Mouse (Mus musculus): ENCODE results near the gene Plbd1.
A peak's percentile ranks its signal among the peaks of the same experiment; 100 is the strongest.

Plbd1 gene

GRCm38 (mm10) chr6:136650664-136651063 is 11.1 kb downstream of the Plbd1 start:
- DNase-seq (ENCODE audit: low spot score) = no peak

GRCm38 (mm10) chr6:136647455-136647861 is 14.3 kb downstream of the Plbd1 start:
- no peak for DNase-seq (ENCODE audit: low spot score)

- DNase-seq (ENCODE audit: low spot score) = no peak
Observed at GRCm38 (mm10) chr6:136646207-136646606, 15.5 kb downstream of the Plbd1 start.

GRCm38 (mm10) chr6:136645754-136646153 is 16.0 kb downstream of the Plbd1 start:
- no peak for DNase-seq (ENCODE audit: low spot score)

GRCm38 (mm10) chr6:136644171-136644570 is 17.6 kb downstream of the Plbd1 start:
- DNase-seq (ENCODE audit: low spot score) = no peak

GRCm38 (mm10) chr6:136634982-136635381 is 26.7 kb downstream of the Plbd1 start:
- DNase-seq (ENCODE audit: low spot score) = no peak

GRCm38 (mm10) chr6:136633719-136634118 is 28.0 kb downstream of the Plbd1 start:
- DNase-seq (ENCODE audit: low spot score) = no peak

GRCm38 (mm10) chr6:136633154-136633553 is 28.6 kb downstream of the Plbd1 start:
- DNase-seq (ENCODE audit: low spot score) = no peak

- no peak for DNase-seq (ENCODE audit: low spot score)
Observed at GRCm38 (mm10) chr6:136631945-136632534, 29.7 kb downstream of the Plbd1 start.

GRCm38 (mm10) chr6:136631519-136631918 is 30.2 kb downstream of the Plbd1 start:
- DNase-seq (ENCODE audit: low spot score) = no peak

- DNase-seq (ENCODE audit: low spot score) = no peak
Observed at GRCm38 (mm10) chr6:136629639-136630038, 32.1 kb downstream of the Plbd1 start.

- DNase-seq (ENCODE audit: low spot score) = no peak
Observed at GRCm38 (mm10) chr6:136625421-136625820, 36.3 kb downstream of the Plbd1 start.

- peak; percentile 67 for DNase-seq (ENCODE audit: low spot score)
Observed at GRCm38 (mm10) chr6:136620361-136621139, 41.2 kb downstream of the Plbd1 start.

- DNase-seq (ENCODE audit: low spot score) = no peak
Observed at GRCm38 (mm10) chr6:136614156-136614555, 47.6 kb downstream of the Plbd1 start.

- no peak for DNase-seq (ENCODE audit: low spot score)
Observed at GRCm38 (mm10) chr6:136612312-136612711, 49.4 kb downstream of the Plbd1 start.

- DNase-seq (ENCODE audit: low spot score) = no peak
Observed at GRCm38 (mm10) chr6:136611351-136612215, 50.1 kb downstream of the Plbd1 start.

- DNase-seq (ENCODE audit: low spot score) = no peak
Observed at GRCm38 (mm10) chr6:136602601-136603000, 59.1 kb downstream of the Plbd1 start.

GRCm38 (mm10) chr6:136594541-136594940 is 67.2 kb downstream of the Plbd1 start:
- no peak for DNase-seq (ENCODE audit: low spot score)

GRCm38 (mm10) chr6:136590739-136591138 is 71.0 kb downstream of the Plbd1 start:
- no peak for DNase-seq (ENCODE audit: low spot score)

GRCm38 (mm10) chr6:136566002-136566401 is 95.7 kb downstream of the Plbd1 start:
- DNase-seq (ENCODE audit: low spot score) = no peak
